Mouse (Mus musculus) gastrocnemius, adult 8-10 months (tissue): ENCODE data around the gene Mapk1ip1. TPM values are rescaled to one million over a fixed set of nuclear protein-coding genes. Genes with fewer than 3 reads are reported as not detected.
A peak's percentile ranks its signal among the peaks of the same experiment; 100 is the strongest.

ENCODE experiments used
- DNase-seq, 2 experiments: peaks; one replicate each; pipeline ENCODE4 v3.0.0; 2022; ENCODE audit warnings: low spot score in 2 of 2
- total RNA-seq, 4 experiments: library from RNA; stranded (reverse); gene quantifications; 2 replicates each; pipeline ENCODE4 v1.2.4; 2022

The Mapk1ip1 gene
- total RNA-seq, 4 experiments from 2014 or later: 23.4 to 29.4 (median 24.6) TPM

DNA sequence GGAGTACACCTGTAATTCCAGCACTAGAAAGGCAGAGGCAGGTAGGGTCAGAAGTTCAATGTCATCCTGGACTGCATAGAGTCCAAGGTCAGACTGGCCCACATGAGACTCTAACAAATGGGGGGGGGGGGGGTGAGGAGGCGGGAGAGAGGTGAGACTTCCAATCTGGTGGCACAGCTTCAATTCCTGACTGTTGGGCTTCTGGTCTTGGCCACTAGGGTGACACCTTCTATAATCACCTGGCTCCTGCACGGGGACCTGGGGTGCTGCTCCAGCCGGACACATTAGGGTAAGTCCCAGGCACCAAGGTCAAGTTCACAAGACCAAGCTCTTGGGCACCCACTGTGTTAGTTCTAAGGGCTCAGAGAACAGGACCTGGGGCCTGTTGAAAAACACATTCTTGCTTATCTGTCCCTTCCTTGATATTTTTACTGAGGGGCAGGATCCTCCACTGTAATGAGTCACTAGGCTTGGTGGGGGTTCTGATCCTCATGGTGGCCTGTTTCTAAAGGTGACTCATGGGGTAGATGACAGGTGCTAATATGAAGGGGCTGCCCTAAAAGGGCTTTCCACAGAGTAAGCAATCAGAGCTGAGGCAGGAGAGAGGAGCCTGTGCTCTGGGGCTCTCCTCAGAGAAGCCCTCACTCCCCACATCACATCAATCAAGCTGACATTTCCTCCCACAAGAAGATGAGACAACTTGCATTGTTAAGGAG, 4.5 kb downstream of the Mapk1ip1 start:
- DNase-seq: no peak

GRCm38 (mm10) chr7:138840594-138841021, 5.5 kb downstream of the Mapk1ip1 start:
- DNase-seq: peak; percentile 57 to 73

GRCm38 (mm10) chr7:138835028-138835427, 11.0 kb downstream of the Mapk1ip1 start:
- DNase-seq: no peak

DNA sequence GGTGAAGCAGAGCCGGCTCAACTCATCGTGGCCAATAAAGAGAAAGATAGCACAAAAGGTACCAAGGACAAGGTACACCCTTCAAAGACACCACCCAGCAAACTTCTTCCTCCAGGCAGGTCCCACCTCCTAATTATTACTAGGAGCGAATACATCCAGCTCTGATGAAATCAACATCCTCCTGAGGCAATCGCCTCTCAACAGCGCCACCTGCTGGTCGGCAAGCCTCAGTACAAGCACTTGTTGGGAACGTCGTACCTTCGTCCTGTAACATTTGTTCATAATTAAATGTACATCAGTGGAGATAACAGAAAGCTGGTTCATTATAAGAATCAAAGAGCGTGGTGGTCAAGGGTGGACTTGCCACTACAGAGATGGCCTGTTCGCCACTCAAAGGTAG, 18.3 kb downstream of the Mapk1ip1 start:
- DNase-seq: no peak

GRCm38 (mm10) chr7:138824995-138825756, 20.9 kb downstream of the Mapk1ip1 start:
- no peak for DNase-seq

DNA sequence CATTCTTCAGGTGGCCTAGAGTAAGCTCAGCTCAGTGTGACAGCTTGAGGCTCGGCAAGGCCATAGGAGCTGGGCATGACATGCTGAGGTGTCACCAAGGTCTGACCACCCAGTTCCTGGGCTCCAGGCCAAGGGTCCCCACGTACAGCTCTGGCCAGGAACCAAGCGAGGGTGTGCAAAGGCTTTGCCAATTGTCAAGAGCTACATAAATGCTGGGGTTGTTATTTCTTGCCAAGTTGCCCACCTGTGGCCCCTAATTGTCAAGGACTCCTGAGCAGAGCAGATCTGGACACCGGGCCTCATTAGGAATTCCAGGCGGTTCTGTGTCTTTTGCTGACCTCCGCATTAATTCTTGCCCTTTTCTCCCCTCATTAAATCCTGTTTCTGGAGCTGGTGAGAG, 21.6 kb downstream of the Mapk1ip1 start:
- DNase-seq: no peak

DNA sequence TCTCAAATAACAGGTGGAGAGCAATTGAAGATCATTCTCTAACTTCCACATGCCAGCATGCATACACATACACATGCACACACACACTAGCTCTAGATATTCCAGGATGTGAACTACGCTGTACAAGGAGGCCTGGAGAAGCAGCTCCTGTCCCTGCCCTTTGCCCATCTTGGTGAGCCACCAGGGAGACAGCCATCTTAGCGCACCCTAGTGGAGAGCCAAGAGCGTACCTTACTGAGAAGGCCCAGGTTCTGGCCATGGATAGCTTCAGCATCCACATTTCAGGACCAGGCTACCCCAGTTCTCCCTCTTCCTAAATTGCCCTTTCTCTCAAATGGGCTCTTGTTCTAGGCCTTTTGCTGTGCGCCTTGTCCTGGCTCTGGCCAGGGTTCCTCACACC, 27.8 kb downstream of the Mapk1ip1 start:
- no peak for DNase-seq

- DNase-seq: no peak
Measured at GRCm38 (mm10) chr7:138813213-138813875, 32.7 kb downstream of the Mapk1ip1 start.

- no peak for DNase-seq
Measured at GRCm38 (mm10) chr7:138807146-138807545, 38.9 kb downstream of the Mapk1ip1 start.

DNA sequence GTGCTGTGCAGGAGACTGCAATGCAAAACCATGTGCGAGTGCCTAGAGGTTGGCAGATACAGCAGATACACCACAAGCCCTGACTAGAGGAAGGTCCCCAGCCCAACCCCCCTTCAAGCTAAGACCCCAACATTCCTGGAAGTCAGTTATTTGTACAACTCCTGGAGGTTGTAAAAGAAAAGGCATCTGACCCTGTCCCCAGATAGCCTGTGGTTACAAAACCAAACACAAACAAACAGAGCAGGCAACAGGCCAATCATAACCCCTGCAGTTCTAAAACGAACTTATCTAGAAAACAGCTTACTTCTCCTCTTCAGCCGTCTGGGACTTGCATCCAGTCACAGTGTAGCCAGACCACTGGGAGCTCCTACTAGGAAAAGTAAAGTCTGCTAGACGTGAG, 42.7 kb downstream of the Mapk1ip1 start:
- DNase-seq: no peak

GRCm38 (mm10) chr7:138788109-138788508, 58.0 kb downstream of the Mapk1ip1 start:
- DNase-seq: no peak

Other genes starting within 250 kb of the Mapk1ip1 start
- gene Ppp2r2d, start 194 bp downstream of the Mapk1ip1 start, total RNA-seq: 10 to 100 TPM; 38.1 to 42.4 (median 41.0) TPM
- gene Bnip3, start 63.2 kb upstream of the Mapk1ip1 start, total RNA-seq: 100 to 1,000 TPM; 219 to 283 (median 248) TPM
- gene Jakmip3, start 94.5 kb upstream of the Mapk1ip1 start, total RNA-seq: under 1 TPM in 3 of 4 experiments, not detected in 1; 0.10 to 0.17 (median 0.13) TPM
- gene Dpysl4, start 239.7 kb upstream of the Mapk1ip1 start, total RNA-seq: under 1 TPM in 2 of 4 experiments, not detected in 2; 0.11 to 0.12 TPM